Mouse (Mus musculus) cerebellum, postnatal 36 days (tissue): ENCODE results near the gene Cep170b.

ENCODE experiments used
- DNase-seq, 2 experiments: peaks; one replicate each; pipeline ENCODE4 v3.0.0; 2021 to 2022; ENCODE audit warnings: mixed read lengths in 2 of 2

The Cep170b gene

DNA sequence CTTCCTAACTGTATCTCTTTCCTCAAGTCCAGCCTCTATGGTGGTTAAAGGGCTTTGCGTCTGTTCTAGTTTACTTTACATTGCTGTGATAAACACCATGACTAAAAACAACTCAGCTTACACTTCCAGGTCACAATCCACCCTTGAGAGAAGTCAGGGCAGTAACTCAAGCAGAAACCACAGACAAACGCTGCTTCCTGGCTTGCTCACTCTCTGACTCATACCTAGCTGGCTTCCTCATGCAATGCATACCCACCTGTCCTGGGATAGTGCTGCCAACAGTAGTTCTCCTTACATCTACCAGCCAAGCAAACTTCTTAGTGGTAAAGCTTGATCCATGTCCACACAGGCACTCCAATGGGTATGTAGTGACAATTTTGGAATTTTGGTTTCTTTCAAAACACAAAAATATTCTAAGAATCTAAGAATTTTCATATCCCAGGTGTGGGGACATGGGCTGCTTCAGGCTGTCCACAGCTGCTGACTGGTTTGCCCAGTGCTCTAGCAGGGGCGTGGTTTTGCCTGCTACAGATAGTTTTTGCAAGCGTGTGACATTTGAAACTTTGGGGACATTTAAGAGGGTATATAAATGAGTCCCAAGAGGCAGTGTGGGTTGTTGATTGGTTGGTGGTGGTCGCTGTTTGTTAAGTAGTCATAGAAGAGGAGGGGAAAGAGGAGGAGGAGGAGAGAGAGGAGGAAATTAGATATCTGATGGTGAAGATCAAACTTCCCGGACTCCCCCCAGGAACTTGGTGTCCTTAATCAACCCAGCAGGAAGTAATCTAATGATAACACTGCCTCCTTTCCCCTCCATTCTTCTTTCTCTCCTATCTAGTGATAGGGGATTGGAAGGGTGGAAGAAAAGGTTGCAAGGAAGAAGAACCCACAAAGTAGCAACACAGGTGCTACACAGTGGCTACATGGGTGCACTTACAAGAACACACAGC lies 17.6 kb upstream of the Cep170b start:
- DNase-seq = peak; percentile 43 to 50

DNA sequence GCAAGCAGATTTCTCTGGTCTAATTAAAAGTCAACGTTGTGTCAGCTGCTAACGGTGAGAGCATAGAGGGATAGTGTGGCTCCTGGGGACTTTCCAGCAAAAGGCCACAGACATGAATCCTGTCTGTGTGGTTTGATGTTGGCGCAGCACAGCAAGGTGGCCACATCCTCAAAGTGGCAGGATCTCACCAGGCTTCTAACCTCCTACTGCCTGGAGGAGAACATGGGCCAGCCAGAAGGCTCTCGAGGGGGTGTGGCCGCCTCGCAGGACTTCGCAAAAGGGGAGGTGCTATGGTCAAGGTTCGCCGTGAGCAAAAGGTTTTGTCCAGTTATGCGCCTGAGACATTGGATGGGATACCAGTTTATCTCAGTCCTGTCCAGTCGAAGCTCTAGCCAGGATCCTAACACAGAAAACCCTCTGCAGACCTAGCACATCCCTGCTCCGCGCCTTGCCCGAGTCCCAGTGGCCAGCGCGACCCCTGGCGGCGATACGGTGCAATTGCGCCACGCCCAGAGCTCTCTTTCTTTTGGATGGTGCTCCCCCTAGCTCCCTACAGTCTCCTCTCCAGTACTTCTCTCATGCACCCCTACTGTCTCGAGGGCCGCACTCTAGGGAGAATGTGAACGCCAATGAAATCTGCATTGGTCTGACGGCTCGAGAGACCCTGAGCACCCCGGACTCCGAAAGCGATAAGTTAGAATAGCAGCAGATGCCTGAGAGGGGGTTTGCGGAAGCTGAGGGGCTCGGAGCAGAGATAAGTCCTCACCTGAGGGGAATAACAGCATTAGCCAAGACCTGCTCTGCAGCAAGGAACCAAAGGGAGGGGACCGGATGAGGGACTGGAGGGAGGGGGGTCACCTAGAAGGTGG lies 13.3 kb upstream of the Cep170b start:
- peak; percentile 91 to 92 for DNase-seq

DNA sequence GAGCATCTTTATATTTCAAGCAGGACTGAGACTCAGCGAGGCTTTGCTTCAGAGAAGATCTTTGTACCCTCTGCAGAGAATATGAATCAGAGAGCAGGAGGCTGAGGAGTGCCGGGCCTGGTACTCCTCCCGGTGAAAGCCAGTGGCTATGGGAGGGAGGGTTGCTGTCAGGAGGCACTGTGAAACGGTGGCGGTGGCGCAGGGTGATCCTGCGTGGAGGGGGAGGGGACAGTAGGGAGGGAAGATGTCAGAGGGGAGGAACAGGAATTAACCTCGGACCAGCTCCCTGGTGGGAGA lies 12.7 kb upstream of the Cep170b start:
- DNase-seq = no peak

DNA sequence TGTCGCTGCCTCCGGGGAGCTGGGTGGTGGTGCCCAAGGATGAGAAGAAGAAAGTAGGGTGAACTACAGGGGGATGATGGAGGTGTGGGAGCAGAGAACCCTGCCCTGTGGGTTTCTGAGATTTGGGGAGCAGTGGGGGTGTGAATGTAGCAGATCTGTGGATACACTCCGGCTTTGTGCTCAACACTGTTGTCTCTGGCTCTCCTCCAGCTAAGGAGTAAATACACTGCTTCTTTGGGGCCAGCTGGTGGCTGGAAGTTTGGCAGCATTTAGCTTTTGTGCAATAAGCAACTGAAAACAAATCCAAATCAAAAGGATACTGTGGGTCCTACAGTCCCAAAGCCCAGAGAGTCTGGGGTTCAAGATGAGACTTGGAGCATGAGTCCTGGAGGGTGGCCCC lies 6.3 kb upstream of the Cep170b start:
- no peak for DNase-seq

DNA sequence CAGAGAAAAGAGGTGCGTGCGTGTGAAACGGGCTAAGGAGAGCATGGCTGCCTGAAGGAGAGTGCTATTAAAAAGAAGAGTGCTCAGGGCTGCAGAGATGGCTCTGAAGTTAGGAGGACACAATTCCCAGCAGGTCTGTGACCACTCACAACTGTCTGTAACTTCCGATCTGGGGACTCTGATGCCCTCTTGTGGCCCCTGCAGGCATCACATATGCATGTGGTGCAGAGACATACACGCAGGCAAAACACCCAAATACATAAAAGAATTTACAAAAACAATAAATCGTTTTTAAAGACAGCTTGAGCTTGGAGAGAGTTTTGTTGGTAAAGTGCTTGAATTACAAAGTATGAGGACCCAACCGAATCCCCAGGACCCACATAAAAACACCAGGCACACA lies 3.1 kb upstream of the Cep170b start:
- DNase-seq = no peak

DNA sequence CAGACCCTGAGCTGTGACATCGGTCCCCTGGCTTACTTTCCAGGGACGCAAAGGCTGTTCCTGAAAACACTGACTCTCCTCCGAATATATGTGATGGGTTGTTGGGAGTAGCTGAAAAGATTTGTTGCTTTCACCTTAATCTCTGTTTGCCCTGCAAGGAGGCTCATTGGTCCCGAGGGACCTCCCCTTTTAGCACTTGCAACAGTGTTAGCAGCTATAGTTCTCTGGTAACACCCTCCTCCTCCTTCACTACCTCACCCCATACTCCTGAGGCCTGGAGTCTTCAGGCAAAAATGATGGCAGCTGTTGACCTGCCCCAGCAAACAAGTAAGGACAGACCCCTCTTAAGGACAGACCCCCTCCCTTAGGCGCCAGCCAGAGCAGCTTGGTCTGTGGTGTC lies 1.3 kb upstream of the Cep170b start:
- no peak for DNase-seq

DNA sequence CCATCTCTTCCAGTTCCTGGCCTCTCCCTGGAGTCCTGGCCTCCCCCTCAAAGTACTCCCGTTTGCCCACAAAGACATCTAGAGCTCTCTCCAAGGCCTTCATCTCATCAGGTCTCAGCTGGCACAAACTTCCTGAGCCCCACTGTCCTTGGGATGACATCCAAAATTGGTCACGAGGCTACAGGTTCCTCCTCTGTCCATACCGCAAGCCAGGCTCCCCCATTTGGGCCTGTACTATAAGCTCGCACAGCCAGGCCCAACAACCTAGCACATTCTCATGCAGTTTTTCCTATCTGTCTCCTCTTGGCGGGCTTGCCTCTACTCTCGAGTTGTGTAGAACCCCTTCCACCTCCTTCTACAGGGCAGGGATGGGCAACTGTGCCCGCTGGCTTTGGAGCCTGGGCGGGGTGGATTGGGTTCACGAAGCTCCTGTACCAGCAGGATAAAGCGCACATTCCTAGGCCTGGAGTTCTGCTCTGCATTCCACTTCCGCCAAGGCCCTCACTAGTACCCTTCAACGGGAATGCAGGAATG lies 702 bp downstream of the Cep170b start:
- no peak for DNase-seq

DNA sequence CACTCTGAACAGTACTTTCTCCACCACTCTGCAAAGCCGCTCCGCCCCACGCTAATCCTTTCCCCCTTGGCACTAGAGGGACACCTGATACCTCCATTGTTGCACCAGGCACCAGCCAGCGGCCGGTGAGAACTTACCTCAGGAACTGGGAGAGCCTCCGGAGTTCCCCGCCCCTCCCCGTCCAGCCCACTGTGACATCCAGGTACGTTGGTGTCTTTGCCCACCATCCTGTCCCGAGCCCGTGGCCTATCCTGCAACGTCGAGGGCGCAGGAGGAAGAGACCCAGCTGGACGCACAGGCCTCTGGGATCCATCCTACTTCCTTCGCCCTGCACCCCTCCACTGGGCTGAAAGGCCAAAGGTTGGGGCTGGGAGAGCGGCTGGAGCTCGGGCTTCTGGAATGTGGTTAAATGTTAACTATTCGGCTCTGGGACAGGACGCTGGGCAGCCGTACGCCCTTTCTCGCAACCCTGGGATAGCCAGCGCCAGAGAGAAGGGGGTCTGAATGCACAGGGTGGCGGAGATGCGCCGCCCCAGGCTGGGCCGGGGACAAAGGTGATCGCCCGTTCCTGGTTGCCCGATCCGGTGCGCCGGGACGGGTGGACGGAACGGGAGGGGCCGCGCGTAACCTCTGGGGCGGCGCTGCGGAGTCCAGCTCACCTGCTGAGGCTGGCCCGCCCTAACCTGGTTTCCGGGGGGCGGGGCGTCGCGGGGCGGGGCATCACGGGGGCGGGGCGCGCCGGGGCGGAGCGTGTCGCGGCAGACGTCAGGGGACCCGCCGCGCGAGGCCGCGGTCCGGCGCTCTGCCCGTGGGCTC lies 1.4 kb downstream of the Cep170b start:
- peak; percentile 67 to 80 for DNase-seq

DNA sequence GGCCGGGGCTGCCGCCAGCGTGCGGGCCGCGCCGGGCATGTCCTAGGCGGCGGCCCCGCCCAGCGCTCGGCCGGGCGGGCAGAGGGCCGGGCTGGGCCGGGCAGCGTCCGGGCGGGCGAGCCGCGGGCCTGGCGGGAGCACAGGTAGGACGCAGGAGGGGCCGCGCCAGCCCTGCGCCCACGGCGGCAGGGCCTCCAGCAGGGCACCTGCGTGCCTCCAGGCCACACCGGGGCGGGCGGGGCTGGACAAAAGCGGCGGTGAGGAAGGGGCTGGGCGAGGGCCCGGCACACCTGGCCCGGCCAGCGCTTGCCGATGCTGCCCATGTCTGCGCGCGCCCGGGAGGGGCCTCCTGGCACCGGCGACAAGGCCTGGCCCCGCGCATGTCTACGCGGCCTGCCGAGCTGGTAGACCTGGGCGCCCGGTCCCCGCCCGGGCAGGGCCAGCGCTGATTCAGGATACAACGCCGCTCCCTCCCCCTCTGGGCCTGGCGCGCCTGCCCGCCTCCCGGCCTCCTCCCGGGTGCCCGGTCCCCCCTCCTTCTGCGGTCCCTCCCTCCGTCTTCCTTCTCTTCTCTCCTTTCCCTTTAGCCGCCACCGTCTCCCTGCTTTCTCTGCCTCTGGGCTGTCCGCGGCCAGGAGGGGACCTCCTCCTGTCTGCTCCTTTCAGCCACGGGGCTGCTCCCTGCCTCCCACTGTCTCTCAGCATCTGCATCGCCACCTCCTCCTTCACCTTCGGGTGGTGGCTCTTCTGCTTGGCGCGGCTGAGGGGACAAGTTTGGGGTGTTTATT lies 2.2 kb downstream of the Cep170b start:
- DNase-seq = peak; percentile 64 to 77

DNA sequence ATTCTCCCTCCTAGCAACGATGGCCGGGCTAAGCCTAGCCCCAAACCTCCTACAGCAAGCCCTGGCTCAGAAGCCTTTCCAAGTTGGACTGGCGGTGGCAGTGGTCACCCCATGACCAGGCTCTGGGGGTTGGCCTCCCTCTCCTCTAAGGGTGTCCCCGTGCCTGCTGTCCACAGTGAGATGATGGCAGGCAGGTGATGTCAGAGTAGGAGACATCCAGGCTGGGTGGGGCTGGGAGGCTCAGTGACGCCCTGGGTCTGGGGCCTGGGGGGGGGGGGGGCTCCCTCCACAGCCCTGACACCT lies 2.7 kb downstream of the Cep170b start:
- DNase-seq = no peak

DNA sequence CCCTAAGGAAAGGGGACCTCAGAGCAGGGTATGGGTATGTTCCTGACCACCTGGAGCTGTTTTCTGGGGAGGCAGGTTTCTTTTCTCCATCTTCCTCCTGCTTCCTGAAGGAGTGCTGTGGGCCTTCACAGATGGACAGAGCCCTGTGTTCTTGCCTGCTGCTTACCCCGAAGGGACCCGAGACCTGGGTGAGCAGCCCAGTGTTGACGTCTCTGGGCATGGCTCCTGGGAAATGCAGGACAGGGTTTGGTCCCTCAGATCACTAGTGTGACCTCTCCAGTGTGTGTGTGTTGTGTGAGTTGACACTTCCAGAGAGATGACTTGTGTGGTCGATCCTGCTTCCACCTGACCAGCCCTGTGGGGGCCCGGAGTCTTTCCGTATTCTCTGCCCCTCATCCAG lies 3.2 kb downstream of the Cep170b start:
- no peak for DNase-seq

DNA sequence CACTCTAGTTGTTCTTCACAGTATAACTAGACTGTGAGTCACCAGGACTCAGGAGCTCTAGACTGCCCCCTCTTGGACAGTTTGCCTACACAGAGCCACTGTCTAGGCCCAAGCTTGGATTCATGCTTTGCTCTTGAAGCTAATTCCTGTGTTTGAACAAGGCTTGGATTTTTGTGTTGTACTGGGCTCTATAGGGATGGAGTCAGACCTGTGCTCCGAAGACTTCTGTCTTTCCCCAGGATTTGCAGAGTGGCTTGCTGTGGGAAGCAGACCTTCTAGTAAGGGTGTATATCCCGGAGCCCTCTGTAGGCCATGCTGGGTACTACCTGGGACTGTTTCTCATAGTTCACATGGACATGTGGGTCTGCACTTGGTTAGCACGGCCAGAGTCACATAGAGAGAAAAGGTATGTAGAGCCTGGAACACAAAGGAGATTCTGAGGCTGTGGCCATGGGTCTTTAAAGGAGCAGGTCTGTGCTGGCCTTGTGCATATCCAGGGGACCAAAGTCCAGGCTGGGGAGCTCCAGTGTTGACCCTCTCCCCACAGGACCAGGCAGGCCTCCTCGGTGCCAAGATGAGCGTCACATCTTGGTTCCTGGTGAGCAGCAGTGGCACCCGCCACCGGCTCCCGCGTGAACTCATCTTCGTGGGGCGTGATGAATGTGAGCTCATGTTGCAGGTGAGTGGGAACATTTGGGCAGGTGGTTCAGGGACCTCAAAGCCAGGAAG lies 4.0 kb downstream of the Cep170b start:
- peak; percentile 81 to 87 for DNase-seq

DNA sequence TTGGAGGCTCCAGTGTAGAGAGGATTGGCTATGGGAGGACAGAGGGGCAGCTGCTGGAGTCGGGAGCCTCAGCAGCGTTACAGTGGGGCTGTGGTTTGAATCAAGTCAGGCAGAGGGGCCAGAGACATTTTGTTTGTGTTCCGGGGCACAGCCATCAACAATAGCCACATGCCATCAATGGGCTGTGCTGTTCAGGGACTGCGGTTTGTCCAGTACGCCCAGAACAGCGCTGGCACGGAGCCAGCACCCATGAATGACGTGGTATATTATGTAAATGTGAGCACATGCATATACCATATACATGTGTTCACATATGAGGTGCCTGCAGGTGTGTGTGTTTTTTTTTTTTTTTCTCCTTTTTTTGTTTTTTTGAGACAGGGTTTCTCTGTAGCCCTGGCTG lies 7.5 kb downstream of the Cep170b start:
- no peak for DNase-seq

DNA sequence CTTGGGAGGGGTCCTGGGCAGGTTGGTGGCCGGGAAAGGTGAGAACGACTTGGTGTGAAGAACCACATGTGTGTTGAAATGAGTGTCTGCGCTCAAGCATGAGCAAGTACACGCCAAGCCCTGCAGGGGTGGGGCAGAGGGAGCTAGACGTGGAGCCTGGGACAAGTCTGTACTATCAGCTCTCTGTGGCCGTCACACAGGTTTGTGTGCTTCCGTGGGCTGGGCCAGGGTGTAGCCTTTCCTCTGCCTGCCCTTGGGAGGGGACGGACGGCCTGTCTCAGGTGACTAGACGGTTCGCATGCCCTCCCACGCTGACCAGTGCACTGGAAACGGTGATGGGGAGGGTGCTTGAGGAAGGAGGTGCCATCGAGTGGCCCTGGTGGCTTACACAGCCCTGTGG lies 10.6 kb downstream of the Cep170b start:
- no peak for DNase-seq

DNA sequence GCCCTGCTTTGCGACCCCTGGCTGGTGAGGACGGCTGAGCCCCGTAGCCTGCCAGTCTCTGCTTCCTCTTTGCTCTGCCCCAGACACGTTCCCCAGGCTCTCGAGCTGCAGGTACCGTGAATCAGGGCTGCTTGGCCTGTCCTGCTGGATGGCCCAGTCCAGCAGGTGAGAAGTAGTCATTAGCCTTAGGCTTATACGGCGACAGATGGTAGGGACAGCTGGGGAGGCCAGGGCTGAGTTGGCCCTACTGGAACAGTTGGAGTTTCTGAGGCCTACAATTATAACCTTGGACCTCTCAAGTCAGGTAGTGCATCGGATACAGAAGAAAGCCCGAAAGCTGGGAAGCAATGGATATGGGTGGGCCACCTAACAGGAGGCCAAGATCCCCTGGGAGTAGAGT lies 12.3 kb downstream of the Cep170b start:
- DNase-seq = peak in 1 of 2 experiments; percentile 52

DNA sequence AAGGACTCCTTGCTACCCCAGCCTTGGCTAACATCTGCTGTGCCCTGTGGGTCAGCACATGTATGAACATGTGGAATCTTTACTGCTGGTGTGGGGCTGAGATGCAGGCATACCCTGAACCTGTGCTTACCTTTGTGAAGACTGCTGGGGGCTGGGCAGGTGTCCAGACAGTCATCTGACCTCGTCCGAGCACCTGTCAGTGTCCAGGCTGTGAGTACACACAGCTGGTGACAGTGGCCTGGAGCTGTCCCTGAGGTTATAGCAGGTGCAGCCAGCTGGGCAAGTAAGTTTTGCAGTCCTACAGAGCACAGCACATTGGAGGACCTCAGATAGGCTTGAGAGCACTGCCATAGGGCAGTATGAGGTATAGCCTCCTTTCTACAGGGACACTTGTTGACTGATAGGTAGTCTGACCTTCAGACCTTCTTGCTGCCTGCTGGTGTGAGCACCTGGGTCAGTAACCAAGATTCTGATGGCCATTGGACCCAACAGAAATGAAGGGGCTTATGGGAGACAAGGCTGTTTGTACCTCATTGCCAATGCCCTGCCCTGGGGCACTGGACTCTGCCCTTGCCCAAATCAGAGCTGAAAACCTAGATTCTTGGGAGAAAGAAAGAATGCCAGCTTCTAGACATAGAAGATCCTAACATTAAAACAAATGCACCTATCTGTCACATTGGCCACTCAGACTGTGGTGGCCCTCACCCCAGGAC lies 14.0 kb downstream of the Cep170b start:
- DNase-seq = peak in 1 of 2 experiments; percentile 28

DNA sequence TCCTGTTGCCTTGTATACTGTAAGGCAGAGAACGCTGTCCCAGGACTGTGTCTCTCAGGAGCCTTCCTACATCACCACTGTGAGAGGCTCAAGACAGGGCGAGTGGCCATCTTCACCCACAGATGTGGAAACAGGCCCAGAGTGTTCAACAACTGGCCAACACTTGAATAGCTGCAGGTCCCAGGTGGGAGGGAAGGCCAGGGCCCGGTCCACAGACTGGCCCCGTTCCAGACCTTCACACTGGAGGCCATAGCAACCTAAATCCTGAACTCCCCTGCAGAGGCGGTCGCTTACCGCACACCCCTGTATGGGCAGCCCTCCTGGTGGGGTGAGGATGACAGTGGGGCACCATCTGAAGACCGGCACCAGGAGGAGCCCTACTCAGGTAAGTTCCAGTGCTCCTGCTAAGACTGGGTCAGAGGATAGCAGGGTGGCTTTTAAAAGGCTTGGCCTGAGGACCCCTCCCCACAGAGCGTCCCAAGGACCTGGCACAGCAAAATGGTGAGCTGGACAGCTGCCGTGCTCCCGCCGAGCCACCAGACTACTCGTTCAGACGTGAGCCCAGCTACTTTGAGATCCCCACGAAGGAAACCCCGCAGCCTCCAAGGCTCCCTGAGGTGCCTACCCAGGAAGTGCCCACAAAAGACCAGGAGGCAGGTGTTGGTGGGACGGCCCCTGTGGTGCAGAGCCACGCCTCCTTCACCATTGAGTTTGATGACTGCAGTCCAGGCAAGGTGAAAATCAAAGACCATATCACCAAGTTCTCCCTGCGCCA lies 14.8 kb downstream of the Cep170b start:
- DNase-seq = peak in 1 of 2 experiments; percentile 15

DNA sequence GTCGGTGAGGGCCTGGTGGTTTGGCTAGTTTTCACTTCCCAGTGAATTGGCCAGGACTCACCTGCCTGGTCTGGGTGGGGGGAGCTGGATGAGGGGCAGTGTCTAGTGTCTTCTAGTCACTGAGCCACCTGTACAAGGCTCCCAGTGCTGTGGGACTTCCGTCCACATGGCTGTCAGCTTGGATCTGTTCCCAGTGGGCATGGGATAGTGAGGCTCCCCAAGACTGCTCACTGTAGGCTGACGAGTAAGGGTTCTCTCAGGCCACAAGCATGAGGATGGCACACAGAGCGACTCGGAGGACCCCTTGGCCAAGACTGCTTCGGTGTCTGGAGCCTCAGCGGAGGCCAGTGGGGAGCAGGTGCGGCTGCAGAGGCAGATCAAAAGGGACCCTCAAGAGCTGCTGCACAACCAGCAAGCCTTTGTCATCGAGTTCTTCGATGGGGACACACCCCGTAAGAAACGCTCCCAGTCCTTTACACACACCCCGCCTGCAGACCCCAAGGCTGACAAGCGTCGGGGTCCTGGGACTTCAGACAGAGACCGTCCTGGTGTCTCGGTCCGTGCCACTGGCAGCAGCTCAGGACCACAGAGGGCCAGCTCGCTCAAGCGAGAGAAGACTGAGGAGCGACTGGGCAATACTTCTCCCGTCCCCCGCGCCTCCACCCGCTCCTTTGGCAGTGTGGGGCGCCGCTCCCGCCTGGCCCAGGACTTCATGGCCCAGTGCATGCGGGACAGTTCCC lies 15.8 kb downstream of the Cep170b start:
- DNase-seq = peak; percentile 55 to 59

DNA sequence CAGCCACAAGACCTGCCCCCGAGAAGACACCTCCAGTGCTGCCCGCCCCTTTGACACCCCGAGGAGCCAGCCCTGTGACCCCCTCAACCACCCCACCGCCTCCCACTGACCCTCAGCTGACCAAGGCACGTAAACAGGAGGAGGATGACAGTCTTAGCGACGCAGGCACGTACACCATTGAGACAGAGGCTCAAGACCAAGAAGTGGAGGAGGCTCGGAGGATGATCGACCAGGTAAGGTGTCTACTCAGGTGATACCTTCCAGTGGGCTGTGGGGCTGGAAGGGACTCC lies 16.3 kb downstream of the Cep170b start:
- DNase-seq = no peak
